Mouse (Mus musculus) CH12.LX (cell line): Measurements from ENCODE around the gene Tradd. TPM values are rescaled to one million over a fixed set of nuclear protein-coding genes. Genes with fewer than 3 reads are reported as not detected.

Experiments used
- DNase-seq: peaks from one replicate; pipeline ENCODE4 v3.0.0-alpha.2; 2013; ENCODE audit errors: extremely low read depth
- H3K27ac ChIP-seq: 2 replicates; pipeline ENCODE4 v1.5.1; 2012; ENCODE audit warnings: low read depth, mild to moderate bottlenecking, control low read depth, moderate library complexity; ENCODE audit not compliant: insufficient read depth
- H3K27me3 ChIP-seq: replicated peaks from 2 replicates; pipeline ENCODE3; 2012; ENCODE audit warnings: inconsistent platforms
- H3K36me3 ChIP-seq, 2 experiments: replicated peaks in 1 of 2; 2 replicates each; pipeline versions ENCODE3 to v1.6.1; 2012; ENCODE audit warnings: inconsistent platforms in 1 of 2, low read length in 1 of 2, mild to moderate bottlenecking in 1 of 2, mixed read lengths in 1 of 2, moderate library complexity in 1 of 2; ENCODE audit not compliant: control insufficient read depth in 1 of 2, insufficient read depth in 1 of 2
- H3K4me1 ChIP-seq, 2 experiments: 2 replicates each; pipeline ENCODE4 v1.6.1; 2012; ENCODE audit warnings: inconsistent platforms in 1 of 2, moderate library complexity in 1 of 2; ENCODE audit not compliant: insufficient read depth in 2 of 2, control insufficient read depth in 1 of 2
- H3K4me2 ChIP-seq: 2 replicates; pipeline ENCODE4 v1.6.1; 2012; ENCODE audit warnings: low read depth, mild to moderate bottlenecking, control low read depth; ENCODE audit not compliant: poor library complexity, insufficient read depth, severe bottlenecking
- H3K4me3 ChIP-seq, 3 experiments: fragments of 150-350 bp in 1 of 3; sonication (generic) in 1 of 3; replicated peaks in 1 of 3; 2 replicates each; pipeline versions ENCODE3 to v1.5.1; 2011 to 2012; ENCODE audit warnings: low read depth in 2 of 3, low read length in 2 of 3, mild to moderate bottlenecking in 2 of 3, moderate library complexity in 2 of 3, control low read depth in 1 of 3, improper control_type of control experiment in 1 of 3, inconsistent platforms in 1 of 3, mixed read lengths in 1 of 3; ENCODE audit not compliant: poor library complexity in 1 of 3
- H3K79me2 ChIP-seq: replicated peaks from 2 replicates; pipeline ENCODE4 v1.6.1; 2012; ENCODE audit warnings: mild to moderate bottlenecking, moderate library complexity; ENCODE audit not compliant: control insufficient read depth, poor library complexity, insufficient read depth, severe bottlenecking; ENCODE audit errors: extremely low read depth
- H3K9ac ChIP-seq: 2 replicates; pipeline ENCODE4 v1.6.1; 2012; ENCODE audit warnings: low read depth, mild to moderate bottlenecking, control low read depth, moderate library complexity; ENCODE audit not compliant: insufficient read depth
- H3K9me3 ChIP-seq: replicated peaks from 2 replicates; pipeline ENCODE3; 2012; ENCODE audit warnings: low read length, inconsistent platforms, mixed read lengths
- BHLHE40 ChIP-seq: IDR thresholded peaks from 2 replicates; pipeline ENCODE4 v1.6.1; 2011; ENCODE audit warnings: mild to moderate bottlenecking, low read depth, low read length, improper control_type of control experiment
- CHD1 ChIP-seq: IDR thresholded peaks from 2 replicates; pipeline ENCODE4 v1.6.1; 2012; ENCODE audit warnings: low read depth, low read length, improper control_type of control experiment, inconsistent platforms
- CHD2 ChIP-seq: IDR thresholded peaks from 2 replicates; pipeline ENCODE4 v1.6.1; 2011; ENCODE audit warnings: low read length, improper control_type of control experiment
- ELF1 ChIP-seq: IDR thresholded peaks from 2 replicates; pipeline ENCODE4 v1.6.1; 2014; ENCODE audit warnings: low read depth, mild to moderate bottlenecking, inconsistent platforms, low read length, improper control_type of control experiment
- GABPA ChIP-seq: IDR thresholded peaks from 2 replicates; pipeline ENCODE4 v1.6.1; 2012; ENCODE audit warnings: low read depth, low read length, improper control_type of control experiment, inconsistent platforms; ENCODE audit not compliant: insufficient replicate concordance
- JUN ChIP-seq: IDR thresholded peaks from 2 replicates; pipeline ENCODE4 v1.6.1; 2011; ENCODE audit warnings: low read depth, mild to moderate bottlenecking, low read length, improper control_type of control experiment, moderate library complexity; ENCODE audit not compliant: insufficient read depth
- MAFK ChIP-seq: IDR thresholded peaks from 2 replicates; pipeline ENCODE4 v1.6.1; 2011; ENCODE audit warnings: low read length, improper control_type of control experiment; ENCODE audit not compliant: insufficient replicate concordance
- MAZ ChIP-seq: IDR thresholded peaks from 2 replicates; pipeline ENCODE4 v1.6.1; 2012; ENCODE audit warnings: low read depth, mild to moderate bottlenecking, inconsistent platforms, low read length, improper control_type of control experiment, moderate library complexity
- MEF2A ChIP-seq: IDR thresholded peaks from 2 replicates; pipeline ENCODE4 v1.6.1; 2014; ENCODE audit warnings: low read depth, mild to moderate bottlenecking, inconsistent platforms, low read length, improper control_type of control experiment, borderline replicate concordance
- MXI1 ChIP-seq: IDR thresholded peaks from 2 replicates; pipeline ENCODE4 v1.6.1; 2011; ENCODE audit warnings: mild to moderate bottlenecking, low read depth, low read length, improper control_type of control experiment
- NELFE ChIP-seq: IDR thresholded peaks from 2 replicates; pipeline ENCODE4 v1.6.1; 2011; ENCODE audit warnings: low read depth, low read length, improper control_type of control experiment
- RAD21 ChIP-seq: IDR thresholded peaks from 2 replicates; pipeline ENCODE4 v1.6.1; 2011; ENCODE audit warnings: low read depth, mild to moderate bottlenecking, low read length, improper control_type of control experiment, moderate library complexity
- SIN3A ChIP-seq: IDR thresholded peaks from 2 replicates; pipeline ENCODE4 v1.6.1; 2012; ENCODE audit warnings: low read length, improper control_type of control experiment, inconsistent platforms
- TBP ChIP-seq: conservative IDR thresholded peaks from 2 replicates; pipeline ENCODE4 v1.6.1; 2011; ENCODE audit warnings: low read depth, low read length, improper control_type of control experiment
- UBTF ChIP-seq: IDR thresholded peaks from 2 replicates; pipeline ENCODE4 v1.6.1; 2012; ENCODE audit warnings: low read depth, mild to moderate bottlenecking, inconsistent platforms, low read length, improper control_type of control experiment, moderate library complexity
- USF1 ChIP-seq: IDR thresholded peaks from 2 replicates; pipeline ENCODE4 v1.6.1; 2014; ENCODE audit warnings: low read depth, mild to moderate bottlenecking, inconsistent platforms, low read length, improper control_type of control experiment
- ZMIZ1 ChIP-seq: IDR thresholded peaks from 2 replicates; pipeline ENCODE4 v1.6.1; 2012; ENCODE audit warnings: low read depth, mild to moderate bottlenecking, inconsistent platforms, low read length, improper control_type of control experiment
- ZNF384 ChIP-seq: IDR thresholded peaks from 2 replicates; pipeline ENCODE4 v1.6.1; 2012; ENCODE audit warnings: low read depth, low read length, improper control_type of control experiment, inconsistent platforms
- dilution Hi-C: fragments of 300-500 bp; cut with MboI; formaldehyde crosslinking; loops from 2 replicates; pipeline ENCODE4 v1.14.3; 2020; ENCODE audit warnings: low sequenced_read_pairs; ENCODE audit not compliant: extremely low pct_unique_long_range_greater_than_20kb, extremely low pct_ligation_motif_present
- in situ Hi-C: fragments of 300-500 bp; cut with MboI; formaldehyde crosslinking; loops from 3 replicates; pipeline ENCODE4 v1.14.3; 2019; ENCODE audit warnings: low sequenced_read_pairs, low pct_ligation_motif_present, low pct_unique_long_range_greater_than_20kb, mixed read lengths
- polyA plus RNA-seq: library from polyadenylated mRNA; unstranded; fragments of >175 nt; gene quantifications from 2 replicates; pipeline ENCODE4 v1.2.1, GENCODE M21; 2012; ENCODE audit warnings: low read depth; ENCODE audit not compliant: insufficient read length
- total RNA-seq, 2 experiments: library from RNA; depleted of rRNA; stranded (reverse); fragments of 300-350 nt in 1 of 2; fragments of >200 nt in 1 of 2; gene quantifications; 2 replicates each; pipeline ENCODE4 v1.2.3; 2012 to 2014

Tradd gene
- total and polyA plus RNA-seq, 3 experiments = 18.6 to 30.8 (median 20.4) TPM

DNA sequence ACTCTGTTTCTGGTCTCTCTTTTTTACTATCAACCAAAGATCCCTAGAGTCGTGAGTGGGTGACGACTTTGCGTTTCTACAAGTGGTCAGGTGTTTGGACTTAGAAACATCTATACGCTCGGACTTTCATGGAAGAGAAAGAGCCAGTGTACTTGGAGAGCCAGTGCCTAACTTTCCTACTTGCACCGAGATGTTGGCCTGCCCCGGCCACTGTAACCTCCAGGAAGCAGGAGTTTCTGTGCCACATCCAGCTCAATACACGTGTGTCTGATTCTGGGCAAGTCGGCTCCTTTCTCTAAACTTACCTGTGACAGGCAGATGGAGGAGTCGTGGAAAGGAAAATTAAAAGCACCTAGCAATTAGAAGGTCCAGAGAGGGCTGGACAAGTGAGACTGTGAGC lies 11.4 kb upstream of the Tradd start, which contains the start of gene Nol3:
Nol3 (plus strand) TSS at position 301 of the 400 bp plus-strand sequence.
- Histone ChIP-seq H3K36me3 (peaks cover 0 to 28% of the 10 kb centered on the region in 2 experiments), H3K79me2 (no peaks in the 10 kb centered on the region), H3K4me2 (no peak within 1 kb of the TSS), H3K4me3 (no peak within 1 kb of the TSS), H3K27ac (no peak within 1 kb of the TSS), H3K9me3 (no peaks in the 10 kb centered on the region)
- in situ Hi-C loops = no loop called here
- no peak for DNase-seq
- dilution Hi-C loops = no loop called here
- TF ChIP-seq NELFE (no peak), MXI1 (no peak), CHD1 (no peak), ELF1 (no peak), UBTF (no peak), MEF2A (no peak), MAFK (no peak), BHLHE40 (no peak)
- TF ChIP-seq, all 38 proteins: peak for 0
- peaks cover 0 to 2% of the 10 kb centered on the region in 2 experiments; a peak in 1 of 4 replicates for H3K4me1 ChIP-seq
- no peaks in the 10 kb centered on the region for H3K27me3 ChIP-seq
- H3K9ac ChIP-seq = no peak within 1 kb of the TSS

DNA sequence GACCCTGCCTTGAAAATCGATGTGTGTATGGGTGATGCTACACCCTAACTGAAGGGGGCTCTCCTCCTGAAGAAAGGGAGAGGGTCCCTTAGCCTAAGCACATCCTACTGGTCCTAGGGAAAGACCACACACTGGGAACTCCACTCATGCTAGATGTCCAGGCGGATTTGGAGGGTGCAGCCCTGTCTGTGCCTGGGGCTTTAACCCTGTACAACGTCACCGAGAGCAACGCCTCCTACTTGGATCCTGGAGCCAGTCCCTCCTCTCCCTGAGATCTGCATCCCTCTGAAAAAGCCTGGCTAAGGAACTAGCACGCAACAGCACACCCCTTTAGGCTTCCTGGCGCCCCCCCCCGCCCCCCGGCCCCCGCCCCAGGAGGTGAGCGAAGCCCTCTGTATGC lies 11.0 kb upstream of the Tradd start:
- no peak overlapping the region for H3K27ac ChIP-seq
- dilution Hi-C loops = no loop called here
- no peak overlapping the region for H3K9ac ChIP-seq
- H3K9me3 ChIP-seq = no peaks in the 10 kb centered on the region
- H3K4me1 ChIP-seq = peaks cover 0 to 2% of the 10 kb centered on the region in 2 experiments; a peak in 1 of 4 replicates
- H3K4me3 ChIP-seq = no peak overlapping the region
- H3K27me3 ChIP-seq = no peaks in the 10 kb centered on the region
- in situ Hi-C loops = no loop called here
- H3K36me3 ChIP-seq = peaks cover 0 to 28% of the 10 kb centered on the region in 2 experiments
- TF ChIP-seq MEF2A (no peak), JUN (no peak), ELF1 (no peak), CHD2 (no peak), CHD1 (no peak), RAD21 (no peak)
- TF ChIP-seq, all 38 proteins: peak for 0
- H3K79me2 ChIP-seq = no peaks in the 10 kb centered on the region
- no peak overlapping the region for H3K4me2 ChIP-seq
- DNase-seq = no peak

DNA sequence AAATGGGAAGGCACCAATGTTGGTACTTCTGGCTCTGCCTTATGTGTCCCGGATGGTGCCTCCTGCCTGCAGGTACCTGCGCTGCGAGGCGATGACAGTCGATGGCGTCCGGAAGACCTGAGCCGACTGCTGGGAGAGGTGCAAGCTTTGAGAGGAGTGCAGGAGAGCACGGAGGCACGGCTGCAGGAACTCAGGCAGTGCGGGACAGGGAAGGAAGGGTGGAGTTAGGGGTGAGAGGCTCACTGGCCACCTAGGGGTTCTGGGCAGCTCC lies 6.4 kb upstream of the Tradd start:
- dilution Hi-C loops (no loop called here), in situ Hi-C loops (no loop called here)
- Histone ChIP-seq H3K4me3 (no peak overlapping the region), H3K27ac (no peak overlapping the region), H3K9me3 (peaks cover 19% of the 10 kb centered on the region), H3K79me2 (no peaks in the 10 kb centered on the region), H3K36me3 (peaks cover 22 to 37% of the 10 kb centered on the region in 2 experiments), H3K4me1 (peaks cover 0 to 16% of the 10 kb centered on the region in 2 experiments; a peak in 2 of 4 replicates), H3K9ac (no peak overlapping the region), H3K4me2 (no peak overlapping the region), H3K27me3 (no peaks in the 10 kb centered on the region)
- no peak for TF ChIP-seq JUN
- no peak for TF ChIP-seq MXI1
- TF ChIP-seq SIN3A = no peak
- TF ChIP-seq MAZ = no peak
- TF ChIP-seq ZNF384 = no peak
- TF ChIP-seq CHD1 = no peak
- no peak for TF ChIP-seq TBP
- TF ChIP-seq GABPA = no peak
- no peak for TF ChIP-seq NELFE
- TF ChIP-seq ZMIZ1 = no peak
- no peak for TF ChIP-seq BHLHE40
- TF ChIP-seq USF1 = no peak
- no peak for DNase-seq
